Mouse (Mus musculus) layer of hippocampus, adult 8-10 months (tissue): ENCODE results near the gene Tceal5. TPM values are rescaled to one million over a fixed set of nuclear protein-coding genes. Genes with fewer than 3 reads are reported as not detected.

ENCODE experiments used
- DNase-seq, 2 experiments: peaks; one replicate each; pipeline ENCODE4 v3.0.0; 2022; ENCODE audit warnings: low spot score in 2 of 2
- microRNA-seq, 2 experiments: library from miRNA; unstranded; fragments of <30 nt; microRNA quantifications; one replicate each; pipeline ENCODE4 v1.2.0; 2022
- total RNA-seq, 4 experiments: library from RNA; stranded (reverse); gene quantifications; 2 replicates each; pipeline ENCODE4 v1.2.4; 2022

Tceal5 gene
- total RNA-seq, 4 experiments from 2014 or later, result 74.5 to 139 (median 105) TPM

DNA sequence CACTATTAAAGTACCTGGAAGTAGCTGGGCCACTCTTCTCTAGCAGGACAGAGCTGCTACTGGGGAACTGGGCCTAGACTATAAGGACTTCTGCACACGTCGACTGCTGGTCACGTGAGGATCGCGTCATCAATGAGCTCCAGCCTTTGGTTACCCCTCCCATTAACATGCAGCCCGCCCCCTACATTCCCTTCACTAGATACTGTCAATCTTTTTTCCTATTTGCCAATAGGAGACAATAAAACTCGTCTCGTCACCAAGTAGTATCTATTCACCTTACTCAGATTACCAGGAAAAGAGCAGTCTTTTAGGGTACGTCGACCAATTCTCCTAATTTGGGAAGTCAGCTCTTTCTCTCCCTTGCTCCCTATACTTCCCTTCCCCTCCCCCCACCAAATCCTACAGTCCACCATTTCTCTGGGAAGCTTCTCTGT, 31.5 kb downstream of the Tceal5 start, which contains the start of gene Tceal8:
Gene Tceal8, minus strand, starts transcription at position 225 of the 434 bp plus-strand sequence.
- peak; percentile 72 to 83 for DNase-seq

GRCm38 (mm10) chrX:136171189-136172117, 32.2 kb downstream of the Tceal5 start:
- DNase-seq, result peak; percentile 22 to 34

DNA sequence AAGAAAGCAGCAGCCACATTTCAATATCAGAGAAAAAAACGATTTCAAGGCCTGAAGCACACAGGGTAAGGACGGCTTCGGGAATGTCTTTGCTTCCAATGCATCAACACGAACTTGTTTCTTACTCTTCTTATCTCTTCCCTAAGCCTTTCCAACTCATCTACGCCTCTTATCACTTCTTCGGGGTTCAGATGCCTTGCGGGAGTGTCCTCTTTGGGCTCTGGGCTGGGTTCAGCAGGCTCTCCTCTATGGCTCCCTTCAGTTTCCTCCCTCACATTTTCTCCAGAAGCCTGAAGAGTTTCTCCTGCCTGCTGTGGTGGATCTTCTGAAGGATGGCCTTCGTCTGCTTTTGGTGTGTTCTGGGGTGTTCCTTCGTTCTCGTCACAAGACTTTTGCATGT, 33.1 kb downstream of the Tceal5 start:
- no peak for DNase-seq

Small RNAs within 50 kb of the gene (microRNA-seq; reads per million reads assigned to microRNA genes)
- 0 reads per million in 2 experiments for gene Mir6383

Other genes with a start within 250 kb of the Tceal5 start
- gene Arxes2, start 210.1 kb downstream of the Tceal5 start, total RNA-seq, result 10 to 100 TPM; 59.6 to 66.4 (median 64.4) TPM
- 10 to 100 TPM; 26.7 to 40.5 (median 33.8) TPM for gene Arxes1, start 170.5 kb downstream of the Tceal5 start, total RNA-seq
- gene Bex2, start 135.6 kb downstream of the Tceal5 start, total RNA-seq, result 100 to 1,000 TPM; 274 to 337 (median 308) TPM
- not detected for gene Nxf3, start 118.6 kb downstream of the Tceal5 start, total RNA-seq
- gene Bex4, start 64.9 kb downstream of the Tceal5 start, total RNA-seq, result 10 to 100 TPM; 16.9 to 22.5 (median 19.1) TPM
- gene Tceal8, start 31.5 kb downstream of the Tceal5 start, total RNA-seq, result 10 to 100 TPM; 30.2 to 41.4 (median 34.4) TPM
- 1 to 10 TPM in 3 of 4 experiments, under 1 TPM in 1; 0.67 to 2.5 (median 2.0) TPM for gene Tceal7, start 10.9 kb upstream of the Tceal5 start, total RNA-seq
- 10 to 100 TPM; 73.8 to 81.8 (median 79.0) TPM for gene Bex1, start 11.6 kb upstream of the Tceal5 start, total RNA-seq
- 10 to 100 TPM; 94.0 to 97.6 (median 95.5) TPM for gene Tceal9, start 41.2 kb upstream of the Tceal5 start, total RNA-seq
- 100 to 1,000 TPM; 218 to 305 (median 262) TPM for gene Bex3, start 66.4 kb upstream of the Tceal5 start, total RNA-seq